Mouse (Mus musculus) hindbrain, embryonic 15.5 days (tissue): Measurements from ENCODE around the gene Hoxd8. TPM values are rescaled to one million over a fixed set of nuclear protein-coding genes. Genes with fewer than 3 reads are reported as not detected.

Experiments
- ATAC-seq: fragments of 200-750 bp; cut with Nextera tagmentation; 2 replicates; pipeline ENCODE4 v1.8.0; 2017; ENCODE audit warnings: low read depth, moderate number of reproducible peaks, moderate TSS enrichment; ENCODE audit not compliant: low FRiP score
- H3K27ac ChIP-seq: fragments of 300-500 bp; sonication (generic); replicated peaks from 2 replicates; pipeline ENCODE4 v1.5.1; 2015; ENCODE audit warnings: mild to moderate bottlenecking, inconsistent platforms
- H3K27me3 ChIP-seq: fragments of 300-500 bp; sonication (generic); 2 replicates; pipeline ENCODE4 v1.6.1; 2015; ENCODE audit warnings: control low read depth, inconsistent platforms
- H3K36me3 ChIP-seq: fragments of 300-500 bp; sonication (generic); 2 replicates; pipeline ENCODE4 v1.6.1; 2015; ENCODE audit warnings: control low read depth, inconsistent platforms
- H3K4me1 ChIP-seq: fragments of 300-500 bp; sonication (generic); replicated peaks from 2 replicates; pipeline ENCODE4 v1.6.1; 2015; ENCODE audit warnings: control low read depth, inconsistent platforms
- H3K4me2 ChIP-seq: fragments of 300-500 bp; sonication (generic); 2 replicates; pipeline ENCODE4 v1.6.1; 2015; ENCODE audit warnings: moderate library complexity, mild to moderate bottlenecking, inconsistent platforms
- H3K4me3 ChIP-seq: fragments of 300-500 bp; sonication (generic); 2 replicates; pipeline ENCODE4 v1.5.1; 2015; ENCODE audit warnings: mild to moderate bottlenecking, inconsistent platforms
- H3K9ac ChIP-seq: fragments of 300-500 bp; sonication (generic); 2 replicates; pipeline ENCODE4 v1.6.1; 2015; ENCODE audit warnings: inconsistent platforms
- H3K9me3 ChIP-seq: fragments of 300-500 bp; sonication (generic); 2 replicates; pipeline ENCODE4 v1.6.1; 2016; ENCODE audit warnings: control low read depth, inconsistent platforms
- WGBS: fragments of 180-500 bp; shearing (Covaris S2); methylation state at CpG from one replicate; pipeline ENCODE4 v1.1.7; 2015; 5-methylcytosine and 5-hydroxymethylcytosine counted together
- polyA plus RNA-seq: library from polyadenylated mRNA; unstranded; fragments of >200 nt; fragmentation: Nextera tagmentation; extraction: Ambion mirVana; gene quantifications from 2 replicates; pipeline ENCODE4 v1.2.1, GENCODE M21; 2015

Gene Hoxd8
- polyA plus RNA-seq, 1 experiment from 2014 or later: 1.3 TPM

DNA sequence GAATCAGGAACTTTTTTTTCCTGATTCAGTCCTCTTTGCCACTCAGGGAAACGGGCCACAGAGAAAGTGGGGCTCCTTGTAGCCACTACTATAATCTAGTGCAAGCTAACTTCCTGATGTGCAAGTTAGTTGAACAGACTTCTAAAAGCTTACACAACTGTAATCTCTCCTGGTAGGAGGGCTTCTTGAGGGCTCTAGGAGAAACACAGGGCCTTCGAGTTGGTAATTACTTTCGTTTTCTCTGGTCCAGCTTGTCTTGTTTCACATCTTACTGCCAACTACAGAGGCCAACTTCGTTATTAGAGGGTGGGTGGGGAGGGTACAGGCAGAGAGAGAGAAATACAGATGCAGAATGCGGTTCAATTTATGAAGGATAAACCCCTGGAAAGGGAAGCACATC, 32.6 kb upstream of the Hoxd8 start:
- WGBS: 2% methylated on average over 5 of the region's 5 CpGs
- Histone ChIP-seq H3K4me3 (no peak overlapping the region), H3K9ac (no peak overlapping the region), H3K36me3 (no peaks in the 10 kb centered on the region), H3K4me2 (no peak overlapping the region), H3K27me3 (peaks cover 95% of the 10 kb centered on the region), H3K4me1 (peaks cover 13% of the 10 kb centered on the region), H3K9me3 (no peaks in the 10 kb centered on the region), H3K27ac (no peak overlapping the region)
- ATAC-seq: no peak

DNA sequence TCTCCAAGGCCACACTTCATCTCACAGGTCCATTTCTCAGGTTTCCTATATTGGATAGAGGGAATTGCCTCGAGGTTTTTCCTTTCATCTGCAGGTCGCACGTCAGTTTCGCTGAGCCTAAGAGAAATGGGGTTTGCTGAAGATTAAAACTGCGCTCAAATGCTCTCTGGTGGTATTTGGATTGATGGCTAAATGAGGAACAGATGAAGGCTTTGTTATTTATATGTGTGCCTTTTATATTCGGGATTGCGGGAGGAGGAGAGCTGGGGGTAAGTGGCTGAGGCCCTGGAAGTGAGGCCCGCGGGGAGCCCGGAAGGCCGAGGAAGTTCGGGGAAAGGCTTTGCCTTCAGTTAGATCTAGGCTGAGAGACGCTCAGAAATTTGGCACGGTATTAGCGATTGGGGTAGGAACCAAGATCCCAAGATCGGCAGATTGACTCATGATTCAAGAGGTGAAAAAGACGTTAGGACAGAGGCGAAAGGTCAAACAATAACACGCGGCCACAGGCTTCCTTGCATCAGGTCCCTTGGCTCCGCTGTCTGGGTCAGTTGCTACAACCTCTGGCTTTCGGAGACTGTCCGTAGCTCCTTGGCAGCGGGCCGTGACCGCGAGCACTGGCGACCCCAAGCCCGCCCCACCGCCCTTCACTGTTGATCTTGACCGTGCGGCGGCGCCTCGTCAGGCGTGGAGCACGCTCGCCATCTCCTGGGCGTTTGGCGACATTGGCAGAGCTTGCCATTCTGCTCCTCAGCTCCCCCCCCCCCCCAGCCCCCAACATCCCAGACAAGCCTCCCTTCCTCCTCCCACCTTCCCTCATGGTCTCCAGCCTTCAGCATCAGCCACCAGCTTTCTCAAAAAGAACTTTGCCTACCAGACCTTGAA, 31.7 kb upstream of the Hoxd8 start:
- no peaks in the 10 kb centered on the region for H3K9me3 ChIP-seq
- peak overlapping the region; percentile 54 for H3K4me2 ChIP-seq
- peak overlapping the region; percentile 30 for H3K4me3 ChIP-seq
- H3K4me1 ChIP-seq: peaks cover 13% of the 10 kb centered on the region
- no peaks in the 10 kb centered on the region for H3K36me3 ChIP-seq
- no peak; the same call in 1 of the 2 replicates for ATAC-seq
- no peak overlapping the region for H3K9ac ChIP-seq
- no peak overlapping the region for H3K27ac ChIP-seq
- 2% methylated on average over 40 of the region's 40 CpGs for WGBS
- H3K27me3 ChIP-seq: peaks cover 95% of the 10 kb centered on the region

DNA sequence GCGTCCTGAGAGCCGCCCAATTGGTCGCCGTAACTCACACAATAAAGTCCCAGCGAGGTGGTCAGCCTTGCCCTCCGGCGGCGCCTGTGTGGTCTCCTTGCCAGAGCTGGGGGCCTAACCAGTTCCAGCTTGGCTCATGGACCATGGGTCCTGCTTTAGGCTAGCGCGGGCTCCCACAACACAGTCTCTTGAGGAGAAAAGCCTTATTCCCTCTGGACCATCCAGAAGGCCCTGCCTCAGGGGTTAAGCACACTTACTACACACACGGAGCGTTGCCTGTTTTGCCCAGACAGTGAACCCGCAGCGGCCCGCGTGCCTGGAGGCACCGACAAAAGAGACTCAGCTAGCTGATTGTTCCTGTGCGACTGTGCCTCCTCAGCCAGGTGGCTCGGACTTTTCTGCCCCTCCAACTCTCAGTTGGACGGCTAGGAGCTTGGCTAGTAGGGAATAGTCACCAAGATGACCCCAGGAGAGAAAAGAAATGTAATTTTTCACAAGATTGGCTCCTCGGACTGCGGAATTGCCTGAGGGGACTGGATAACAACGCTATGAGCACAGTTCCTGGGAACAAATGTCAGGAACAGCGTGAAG, 30.5 kb upstream of the Hoxd8 start:
- Histone ChIP-seq H3K27ac (no peak overlapping the region), H3K9ac (no peak overlapping the region), H3K4me2 (no peak overlapping the region), H3K4me3 (no peak overlapping the region), H3K27me3 (peaks cover 95% of the 10 kb centered on the region), H3K9me3 (no peaks in the 10 kb centered on the region), H3K36me3 (no peaks in the 10 kb centered on the region), H3K4me1 (peaks cover 6% of the 10 kb centered on the region)
- WGBS: 1% methylated on average over 23 of the region's 24 CpGs
- no peak for ATAC-seq

DNA sequence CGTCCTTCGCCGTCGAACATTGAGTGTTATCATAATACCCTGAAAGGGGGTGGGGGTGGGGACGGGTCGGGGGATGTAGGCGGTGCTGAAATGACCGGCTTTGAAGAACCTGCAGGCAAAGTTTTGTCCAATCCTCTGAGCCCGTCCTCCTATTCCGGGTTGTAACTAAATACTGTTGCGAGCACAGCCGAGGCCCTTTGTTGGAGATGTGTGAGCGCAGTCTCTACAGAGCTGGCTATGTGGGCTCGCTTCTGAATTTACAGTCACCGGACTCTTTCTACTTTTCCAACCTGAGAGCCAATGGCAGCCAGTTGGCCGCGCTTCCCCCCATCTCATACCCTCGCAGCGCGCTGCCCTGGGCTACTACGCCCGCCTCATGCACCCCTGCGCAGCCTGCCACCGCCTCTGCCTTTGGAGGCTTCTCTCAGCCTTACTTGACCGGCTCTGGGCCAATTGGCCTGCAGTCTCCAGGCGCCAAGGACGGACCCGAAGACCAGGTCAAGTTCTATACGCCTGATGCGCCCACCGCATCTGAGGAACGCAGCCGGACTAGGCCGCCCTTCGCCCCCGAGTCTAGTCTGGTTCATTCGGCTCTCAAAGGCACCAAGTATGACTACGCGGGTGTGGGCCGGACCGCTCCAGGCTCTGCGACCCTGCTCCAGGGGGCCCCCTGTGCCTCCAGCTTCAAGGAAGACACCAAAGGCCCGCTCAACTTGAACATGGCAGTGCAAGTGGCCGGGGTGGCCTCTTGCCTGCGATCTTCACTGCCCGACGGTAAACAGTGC, 29.3 kb upstream of the Hoxd8 start, which contains the start of gene Hoxd12:
TSS of gene Hoxd12 (plus strand) at position 133 of the 785 bp plus-strand sequence.
- no peak within 1 kb of the TSS for H3K4me3 ChIP-seq
- peaks cover 6% of the 10 kb centered on the region for H3K4me1 ChIP-seq
- WGBS: 2% methylated on average over 47 of the region's 47 CpGs
- H3K4me2 ChIP-seq: no peak within 1 kb of the TSS
- H3K27ac ChIP-seq: no peak within 1 kb of the TSS
- H3K36me3 ChIP-seq: no peaks in the 10 kb centered on the region
- H3K9me3 ChIP-seq: no peaks in the 10 kb centered on the region
- no peak within 1 kb of the TSS for H3K9ac ChIP-seq
- H3K27me3 ChIP-seq: peaks cover 97% of the 10 kb centered on the region
- no peak for ATAC-seq

DNA sequence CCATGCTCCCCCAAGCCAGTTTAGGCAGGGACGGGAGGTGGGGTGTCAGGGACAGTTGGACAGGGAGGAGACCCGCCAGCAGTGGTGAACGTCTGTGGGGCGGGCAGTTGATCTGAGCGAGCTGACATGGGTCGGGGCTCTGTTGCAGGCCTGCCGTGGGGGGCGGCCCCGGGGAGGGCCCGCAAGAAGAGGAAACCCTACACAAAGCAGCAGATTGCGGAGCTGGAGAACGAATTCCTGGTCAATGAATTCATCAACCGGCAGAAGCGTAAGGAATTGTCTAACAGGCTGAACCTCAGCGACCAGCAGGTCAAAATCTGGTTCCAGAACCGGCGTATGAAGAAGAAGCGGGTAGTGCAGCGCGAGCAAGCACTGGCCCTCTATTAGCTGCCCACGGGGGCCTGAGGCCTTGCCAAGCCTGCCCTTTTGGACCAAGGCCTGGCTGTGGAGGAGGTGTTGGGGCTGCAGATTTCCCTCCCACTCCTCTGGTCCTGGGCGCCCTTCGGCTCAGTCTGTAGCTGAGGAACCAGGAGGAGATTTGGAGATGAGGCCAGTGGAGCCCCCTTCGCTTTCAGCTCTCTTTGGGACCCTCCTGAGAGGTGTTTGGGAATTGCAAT, 28.6 kb upstream of the Hoxd8 start:
- Histone ChIP-seq H3K36me3 (no peaks in the 10 kb centered on the region), H3K27me3 (peaks cover 99% of the 10 kb centered on the region), H3K4me1 (peaks cover 6% of the 10 kb centered on the region), H3K4me3 (no peak overlapping the region), H3K4me2 (no peak overlapping the region), H3K27ac (no peak overlapping the region), H3K9ac (no peak overlapping the region), H3K9me3 (no peaks in the 10 kb centered on the region)
- ATAC-seq: no peak
- 5% methylated on average over 24 of the region's 24 CpGs for WGBS

DNA sequence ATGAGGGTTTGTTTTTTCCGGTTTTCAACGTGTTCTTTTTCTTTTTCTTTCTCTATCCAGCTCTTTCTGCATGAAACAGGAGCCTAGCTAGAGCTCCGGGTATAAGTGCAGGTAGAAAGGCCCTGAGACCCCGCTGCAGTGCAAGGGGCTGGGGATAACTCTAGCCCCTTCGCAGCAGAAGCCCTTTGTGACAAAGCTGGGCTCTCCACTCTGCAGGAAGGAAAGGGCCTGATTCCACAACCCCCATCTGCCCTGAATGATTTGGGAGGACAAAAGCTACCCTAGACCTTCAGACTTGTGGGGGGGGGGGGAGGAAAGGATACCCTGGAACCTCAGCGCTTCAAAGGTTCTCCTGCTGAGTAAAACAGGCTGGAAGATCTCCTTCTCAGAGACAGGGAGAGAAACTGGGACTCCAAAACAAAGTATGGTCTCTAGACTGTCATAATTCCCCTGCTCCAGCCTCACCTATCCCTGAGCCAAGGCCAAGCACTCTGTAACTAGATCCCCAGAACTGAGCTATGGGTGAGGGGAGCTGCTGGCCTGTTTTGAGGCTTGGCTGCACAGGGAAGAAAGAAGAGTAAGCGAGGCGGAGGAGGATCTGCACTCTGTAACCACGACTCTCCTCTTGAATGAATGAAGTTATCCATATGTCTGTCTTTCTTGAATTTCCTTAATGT, 27.9 kb upstream of the Hoxd8 start:
- H3K4me3 ChIP-seq: no peak overlapping the region
- no peak overlapping the region for H3K27ac ChIP-seq
- WGBS: 3% methylated on average over 9 of the region's 9 CpGs
- no peaks in the 10 kb centered on the region for H3K9me3 ChIP-seq
- no peak overlapping the region for H3K4me2 ChIP-seq
- no peak overlapping the region for H3K9ac ChIP-seq
- H3K27me3 ChIP-seq: peaks cover 100% of the 10 kb centered on the region
- ATAC-seq: no peak
- H3K4me1 ChIP-seq: peaks cover 6% of the 10 kb centered on the region
- H3K36me3 ChIP-seq: no peaks in the 10 kb centered on the region

DNA sequence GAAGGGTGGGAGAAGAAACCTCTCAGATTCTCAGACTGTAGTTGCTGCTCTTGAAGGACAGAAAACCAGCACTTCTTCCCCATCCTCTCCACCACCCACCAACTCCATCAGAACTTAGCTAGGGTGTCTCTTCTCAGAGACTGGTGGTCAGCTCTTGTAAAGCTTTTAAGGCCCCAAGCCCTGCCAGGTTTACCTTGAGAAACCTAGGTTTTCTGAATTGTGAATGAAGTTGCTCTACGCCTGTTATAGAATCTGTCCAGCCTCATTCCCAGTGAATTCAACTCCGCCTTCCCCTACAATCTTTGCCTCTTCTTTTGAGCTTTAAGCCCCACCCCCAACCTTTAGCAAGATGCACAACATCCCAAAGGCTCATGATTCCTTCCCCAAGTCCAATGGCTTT, 27.3 kb upstream of the Hoxd8 start:
- no peak overlapping the region for H3K9ac ChIP-seq
- no peaks in the 10 kb centered on the region for H3K36me3 ChIP-seq
- WGBS: 11% methylated on average over 2 of the region's 2 CpGs
- H3K4me3 ChIP-seq: no peak overlapping the region
- H3K9me3 ChIP-seq: no peaks in the 10 kb centered on the region
- peaks cover 100% of the 10 kb centered on the region for H3K27me3 ChIP-seq
- no peak overlapping the region for H3K27ac ChIP-seq
- no peak for ATAC-seq
- H3K4me1 ChIP-seq: peaks cover 9% of the 10 kb centered on the region
- no peak overlapping the region for H3K4me2 ChIP-seq

DNA sequence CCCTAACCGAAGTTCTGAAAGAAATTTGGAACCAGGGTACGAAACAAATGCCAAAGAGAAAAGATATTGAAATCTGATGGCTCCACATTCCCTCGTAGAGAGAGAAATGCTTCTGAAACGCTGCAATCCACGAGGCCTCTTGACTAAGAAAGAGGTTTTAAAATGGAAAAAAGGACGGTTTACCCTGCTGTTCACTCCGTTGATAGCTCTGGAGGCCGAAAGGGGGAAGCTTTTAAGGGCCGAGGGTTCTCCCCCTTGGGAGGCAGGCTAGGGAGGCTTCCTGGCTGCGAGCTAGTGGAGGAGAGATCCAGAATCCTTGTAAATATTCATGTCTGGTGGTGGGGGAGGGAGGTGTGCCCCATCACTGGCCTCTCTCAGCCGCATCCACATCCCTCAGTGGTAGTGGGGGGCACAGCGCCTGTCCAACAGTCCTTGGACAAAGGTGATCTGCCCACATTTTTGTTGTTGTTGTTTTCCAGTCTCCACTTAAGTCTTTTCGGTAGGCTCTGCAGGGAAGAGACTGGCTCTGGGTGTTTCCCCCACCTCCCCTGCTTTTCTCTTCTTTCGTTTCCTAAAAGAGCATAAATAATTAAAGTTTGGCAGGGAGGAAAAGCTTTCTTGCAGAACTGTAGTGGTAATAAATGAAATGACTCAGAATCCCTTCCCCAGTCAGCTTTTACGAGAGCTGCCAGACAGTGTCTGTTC, 25.4 kb upstream of the Hoxd8 start, which contains the start of gene Hoxd11:
TSS of gene Hoxd11 (plus strand) at position 667 of the 705 bp plus-strand sequence.
- Histone ChIP-seq H3K4me3 (no peak within 1 kb of the TSS), H3K4me2 (no peak within 1 kb of the TSS), H3K9me3 (no peaks in the 10 kb centered on the region), H3K36me3 (no peaks in the 10 kb centered on the region), H3K27ac (no peak within 1 kb of the TSS), H3K27me3 (peaks cover 99% of the 10 kb centered on the region), H3K9ac (no peak within 1 kb of the TSS), H3K4me1 (peaks cover 12% of the 10 kb centered on the region)
- WGBS: 1% methylated on average over 15 of the region's 15 CpGs
- no peak for ATAC-seq

DNA sequence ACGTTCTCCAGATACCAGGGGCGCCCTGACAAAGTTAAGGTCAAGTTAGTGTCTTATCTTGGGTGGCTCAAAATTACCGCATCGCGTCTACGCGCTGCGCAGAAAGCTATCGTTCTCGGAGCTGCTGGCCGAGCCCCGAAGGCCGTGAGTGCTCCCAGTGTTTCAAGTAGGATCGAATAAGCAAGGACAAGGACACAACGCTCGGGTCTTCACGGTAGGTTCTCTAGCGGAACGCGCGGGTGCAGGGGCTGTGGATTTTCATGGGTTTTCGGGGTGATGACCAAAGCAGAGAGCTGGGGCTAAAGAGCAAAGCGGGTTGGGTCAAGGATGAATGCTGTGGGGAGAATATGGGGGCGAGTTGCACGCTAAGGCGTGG, 24.8 kb upstream of the Hoxd8 start:
- Histone ChIP-seq H3K4me3 (no peak overlapping the region), H3K9ac (no peak overlapping the region), H3K27ac (no peak overlapping the region), H3K9me3 (no peaks in the 10 kb centered on the region), H3K4me2 (no peak overlapping the region), H3K4me1 (peaks cover 12% of the 10 kb centered on the region), H3K27me3 (peaks cover 99% of the 10 kb centered on the region), H3K36me3 (no peaks in the 10 kb centered on the region)
- ATAC-seq: no peak
- under 1% methylated on average over 25 of the region's 26 CpGs for WGBS

DNA sequence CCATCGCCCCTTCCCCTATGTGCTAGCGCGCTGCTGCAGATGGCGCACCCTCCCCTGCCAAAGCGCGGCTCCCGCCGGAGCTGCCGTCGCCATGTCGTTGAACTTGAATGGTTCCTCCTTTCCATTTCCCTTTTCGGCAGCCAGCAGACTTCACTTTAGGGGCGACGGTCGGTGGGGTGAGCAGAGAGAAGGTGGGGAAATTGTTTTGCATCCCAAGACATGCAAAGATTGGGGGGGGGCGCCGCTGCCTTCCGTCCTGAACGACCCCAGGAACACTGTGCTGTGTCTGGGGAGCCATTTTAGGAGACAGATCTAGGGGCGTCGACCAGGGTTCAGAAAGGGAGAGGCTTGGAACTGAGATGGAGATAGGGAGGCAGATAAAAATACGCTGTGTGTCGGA, 24.4 kb upstream of the Hoxd8 start:
- no peaks in the 10 kb centered on the region for H3K36me3 ChIP-seq
- peaks cover 99% of the 10 kb centered on the region for H3K27me3 ChIP-seq
- WGBS: under 1% methylated on average over 20 of the region's 23 CpGs
- H3K4me2 ChIP-seq: no peak overlapping the region
- no peak overlapping the region for H3K27ac ChIP-seq
- no peak overlapping the region for H3K4me3 ChIP-seq
- ATAC-seq: no peak
- peaks cover 12% of the 10 kb centered on the region for H3K4me1 ChIP-seq
- H3K9ac ChIP-seq: no peak overlapping the region
- H3K9me3 ChIP-seq: no peaks in the 10 kb centered on the region
